Mouse (Mus musculus): Measurements from ENCODE around the gene Pde4b.

Pde4b gene

GRCm38 (mm10) chr4:102397334-102397733 lies 310.0 kb downstream of the Pde4b start:
- DNase-seq (ENCODE audit: low read depth, low spot score) = no peak

GRCm38 (mm10) chr4:102398512-102398911 lies 311.2 kb downstream of the Pde4b start:
- DNase-seq (ENCODE audit: low read depth, low spot score) = no peak

GRCm38 (mm10) chr4:102406848-102407247 lies 319.5 kb downstream of the Pde4b start:
- no peak for DNase-seq (ENCODE audit: low read depth, low spot score)

- no peak for DNase-seq (ENCODE audit: low read depth, low spot score)
Measured at GRCm38 (mm10) chr4:102408132-102408531, 320.8 kb downstream of the Pde4b start.

GRCm38 (mm10) chr4:102408938-102409337 lies 321.6 kb downstream of the Pde4b start:
- DNase-seq (ENCODE audit: low read depth, low spot score) = no peak

- DNase-seq (ENCODE audit: low read depth, low spot score) = no peak
Measured at GRCm38 (mm10) chr4:102413101-102413500, 325.8 kb downstream of the Pde4b start.

- no peak for DNase-seq (ENCODE audit: low read depth, low spot score)
Measured at GRCm38 (mm10) chr4:102413794-102414193, 326.5 kb downstream of the Pde4b start.

- no peak for DNase-seq (ENCODE audit: low read depth, low spot score)
Measured at GRCm38 (mm10) chr4:102414610-102415009, 327.3 kb downstream of the Pde4b start.

- DNase-seq (ENCODE audit: low read depth, low spot score) = no peak
Measured at GRCm38 (mm10) chr4:102420794-102421397, 333.6 kb downstream of the Pde4b start.

- no peak for DNase-seq (ENCODE audit: low read depth, low spot score)
Measured at GRCm38 (mm10) chr4:102421398-102421859, 334.1 kb downstream of the Pde4b start.

- DNase-seq (ENCODE audit: low read depth, low spot score) = no peak
Measured at GRCm38 (mm10) chr4:102424104-102424503, 336.8 kb downstream of the Pde4b start.

GRCm38 (mm10) chr4:102425422-102425821 lies 338.1 kb downstream of the Pde4b start:
- no peak for DNase-seq (ENCODE audit: low read depth, low spot score)

- no peak for DNase-seq (ENCODE audit: low read depth, low spot score)
Measured at GRCm38 (mm10) chr4:102429730-102430341, 342.5 kb downstream of the Pde4b start.

- no peak for DNase-seq (ENCODE audit: low read depth, low spot score)
Measured at GRCm38 (mm10) chr4:102432040-102432782, 344.9 kb downstream of the Pde4b start.

GRCm38 (mm10) chr4:102439401-102440118 lies 352.2 kb downstream of the Pde4b start:
- peak; percentile 14 for DNase-seq (ENCODE audit: low read depth, low spot score)

GRCm38 (mm10) chr4:102440119-102440481 lies 352.8 kb downstream of the Pde4b start:
- DNase-seq (ENCODE audit: low read depth, low spot score) = no peak

GRCm38 (mm10) chr4:102443533-102443932 lies 356.2 kb downstream of the Pde4b start:
- no peak for DNase-seq (ENCODE audit: low read depth, low spot score)

- DNase-seq (ENCODE audit: low read depth, low spot score) = no peak
Measured at GRCm38 (mm10) chr4:102444501-102444900, 357.2 kb downstream of the Pde4b start.

- DNase-seq (ENCODE audit: low read depth, low spot score) = peak; percentile 44
Measured at GRCm38 (mm10) chr4:102446160-102446945, 359.0 kb downstream of the Pde4b start.

- DNase-seq (ENCODE audit: low read depth, low spot score) = no peak
Measured at GRCm38 (mm10) chr4:102456426-102456825, 369.1 kb downstream of the Pde4b start.

All from mesoderm, embryonic 11.5 days (tissue).